Mouse (Mus musculus) heart, embryonic 15.5 days (tissue): Measurements from ENCODE around the gene Plppr3. TPM values are rescaled to one million over a fixed set of nuclear protein-coding genes. Genes with fewer than 3 reads are reported as not detected.

ENCODE experiments used
- ATAC-seq: fragments of 200-750 bp; cut with Nextera tagmentation; replicated peaks from 2 replicates; pipeline ENCODE4 v1.8.0; 2017; ENCODE audit warnings: low read depth, moderate TSS enrichment; ENCODE audit not compliant: insufficient number of reproducible peaks, insufficient read depth, low FRiP score
- H3K27ac ChIP-seq: fragments of 300-500 bp; sonication (generic); 2 replicates; pipeline ENCODE4 v1.5.1; 2015; ENCODE audit warnings: mild to moderate bottlenecking, inconsistent platforms
- H3K27me3 ChIP-seq: fragments of 300-500 bp; sonication (generic); 2 replicates; pipeline ENCODE4 v1.6.1; 2015; ENCODE audit warnings: inconsistent platforms
- H3K36me3 ChIP-seq: fragments of 300-500 bp; sonication (generic); 2 replicates; pipeline ENCODE4 v1.6.1; 2015; ENCODE audit warnings: mild to moderate bottlenecking, inconsistent platforms
- H3K4me1 ChIP-seq: fragments of 300-500 bp; sonication (generic); replicated peaks from 2 replicates; pipeline ENCODE4 v1.6.1; 2015; ENCODE audit warnings: inconsistent platforms
- H3K4me2 ChIP-seq: fragments of 300-500 bp; sonication (generic); 2 replicates; pipeline ENCODE4 v1.6.1; 2015; ENCODE audit warnings: inconsistent platforms, mild to moderate bottlenecking, moderate library complexity
- H3K4me3 ChIP-seq: fragments of 300-500 bp; sonication (generic); 2 replicates; pipeline ENCODE4 v1.5.1; 2015; ENCODE audit warnings: mild to moderate bottlenecking, inconsistent platforms
- H3K9ac ChIP-seq: fragments of 300-500 bp; sonication (generic); 2 replicates; pipeline ENCODE4 v1.6.1; 2015; ENCODE audit warnings: mild to moderate bottlenecking, inconsistent platforms
- H3K9me3 ChIP-seq: fragments of 300-500 bp; sonication (generic); replicated peaks from 2 replicates; pipeline ENCODE4 v1.6.1; 2016; ENCODE audit warnings: inconsistent platforms
- WGBS: fragments of 180-500 bp; shearing (Covaris S2); methylation state at CpG from one replicate; pipeline ENCODE4 v1.1.7; 2015; ENCODE audit warnings: mixed read lengths; 5-methylcytosine and 5-hydroxymethylcytosine counted together
- polyA plus RNA-seq: library from polyadenylated mRNA; unstranded; fragments of >200 nt; fragmentation: Nextera tagmentation; extraction: Ambion mirVana; gene quantifications from 2 replicates; pipeline ENCODE4 v1.2.1, GENCODE M21; 2015

The Plppr3 gene
- polyA plus RNA-seq, 1 experiment from 2014 or later: 8.6 TPM

- no peak overlapping the region for H3K4me3 ChIP-seq
- no peak overlapping the region for H3K9ac ChIP-seq
- H3K36me3 ChIP-seq: no peaks in the 10 kb centered on the region
- no peak overlapping the region for H3K27ac ChIP-seq
- H3K9me3 ChIP-seq: no peaks in the 10 kb centered on the region
- no peak for ATAC-seq
- no peaks in the 10 kb centered on the region for H3K27me3 ChIP-seq
- 62% methylated on average over 7 of the region's 7 CpGs for WGBS
- H3K4me1 ChIP-seq: peaks cover 3% of the 10 kb centered on the region; the same call in 1 of the 2 replicates
- no peak overlapping the region for H3K4me2 ChIP-seq
These were observed 42.2 kb downstream of the Plppr3 start for GRCm38 (mm10) chr10:79832026-79832785.

- H3K4me2 ChIP-seq: no peak overlapping the region
- 79% methylated on average over 3 of the region's 3 CpGs for WGBS
- H3K9me3 ChIP-seq: no peaks in the 10 kb centered on the region
- no peaks in the 10 kb centered on the region for H3K27me3 ChIP-seq
- no peaks in the 10 kb centered on the region for H3K36me3 ChIP-seq
- H3K9ac ChIP-seq: no peak overlapping the region
- no peak for ATAC-seq
- no peak overlapping the region for H3K27ac ChIP-seq
- H3K4me1 ChIP-seq: peaks cover 3% of the 10 kb centered on the region; the same call in 1 of the 2 replicates
- H3K4me3 ChIP-seq: no peak overlapping the region
These were observed 42.9 kb downstream of the Plppr3 start for GRCm38 (mm10) chr10:79831583-79831982.

- ATAC-seq: no peak; the same call in 1 of the 2 replicates
- 38% methylated on average over 6 of the region's 6 CpGs for WGBS
- peak overlapping the region; percentile 8; the same call in 1 of the 2 replicates for H3K4me2 ChIP-seq
- no peaks in the 10 kb centered on the region for H3K9me3 ChIP-seq
- H3K36me3 ChIP-seq: 0 out of 2 replicates have a peak, but pooled peaks cover 4% of the 10 kb centered on the region
- no peaks in the 10 kb centered on the region for H3K27me3 ChIP-seq
- H3K4me1 ChIP-seq: peaks cover 20% of the 10 kb centered on the region
- 0 out of 2 replicates have a peak overlapping the region, but pooled peaks have one; percentile 1 for H3K4me3 ChIP-seq
- H3K9ac ChIP-seq: no peak overlapping the region
- H3K27ac ChIP-seq: peak overlapping the region; percentile 62
These were observed 50.0 kb downstream of the Plppr3 start for GRCm38 (mm10) chr10:79824413-79824812.

- no peak overlapping the region for H3K4me2 ChIP-seq
- 0 out of 2 replicates have a peak, but pooled peaks cover 4% of the 10 kb centered on the region for H3K36me3 ChIP-seq
- no peaks in the 10 kb centered on the region for H3K9me3 ChIP-seq
- H3K4me1 ChIP-seq: peaks cover 20% of the 10 kb centered on the region
- WGBS: 73% methylated on average over 6 of the region's 6 CpGs
- H3K27me3 ChIP-seq: no peaks in the 10 kb centered on the region
- H3K4me3 ChIP-seq: no peak overlapping the region
- no peak overlapping the region for H3K27ac ChIP-seq
- H3K9ac ChIP-seq: no peak overlapping the region
- no peak for ATAC-seq
These were observed 51.4 kb downstream of the Plppr3 start for GRCm38 (mm10) chr10:79823011-79823410.

GRCm38 (mm10) chr10:79822372-79822771 is 52.1 kb downstream of the Plppr3 start:
- Histone ChIP-seq H3K4me1 (peaks cover 20% of the 10 kb centered on the region), H3K36me3 (0 out of 2 replicates have a peak, but pooled peaks cover 4% of the 10 kb centered on the region), H3K4me3 (no peak overlapping the region), H3K9me3 (no peaks in the 10 kb centered on the region), H3K9ac (no peak overlapping the region), H3K27ac (no peak overlapping the region), H3K4me2 (no peak overlapping the region; the same call in 1 of the 2 replicates), H3K27me3 (no peaks in the 10 kb centered on the region)
- 49% methylated on average over 17 of the region's 17 CpGs for WGBS
- no peak for ATAC-seq

- Histone ChIP-seq H3K36me3 (0 out of 2 replicates have a peak, but pooled peaks cover 4% of the 10 kb centered on the region), H3K4me3 (no peak overlapping the region), H3K27me3 (no peaks in the 10 kb centered on the region), H3K27ac (no peak overlapping the region), H3K9ac (no peak overlapping the region), H3K9me3 (no peaks in the 10 kb centered on the region), H3K4me1 (peaks cover 20% of the 10 kb centered on the region), H3K4me2 (no peak overlapping the region)
- no peak for ATAC-seq
- 81% methylated on average over 12 of the region's 12 CpGs for WGBS
These were observed 52.7 kb downstream of the Plppr3 start for GRCm38 (mm10) chr10:79821731-79822130.

- Histone ChIP-seq H3K9me3 (no peaks in the 10 kb centered on the region), H3K4me1 (peaks cover 20% of the 10 kb centered on the region), H3K27ac (no peak within 1 kb of the TSS), H3K36me3 (0 out of 2 replicates have a peak, but pooled peaks cover 4% of the 10 kb centered on the region), H3K4me3 (no peak within 1 kb of the TSS), H3K4me2 (no peak within 1 kb of the TSS), H3K27me3 (no peaks in the 10 kb centered on the region), H3K9ac (no peak within 1 kb of the TSS)
- no peak for ATAC-seq
- WGBS: 68% methylated on average over 11 of the region's 11 CpGs
These were observed 53.7 kb downstream of the Plppr3 start, which contains the start of gene Misp for GRCm38 (mm10) chr10:79820782-79821181. TSS of gene Misp (plus strand) at chr10:79820989.

GRCm38 (mm10) chr10:79820277-79820676 is 54.2 kb downstream of the Plppr3 start:
- H3K9ac ChIP-seq: no peak overlapping the region
- no peak overlapping the region for H3K4me3 ChIP-seq
- 81% methylated on average over 8 of the region's 8 CpGs for WGBS
- H3K4me1 ChIP-seq: peaks cover 20% of the 10 kb centered on the region
- peaks cover 4% of the 10 kb centered on the region; the same call in 1 of the 2 replicates for H3K36me3 ChIP-seq
- no peak overlapping the region for H3K4me2 ChIP-seq
- ATAC-seq: no peak
- no peak overlapping the region for H3K27ac ChIP-seq
- no peaks in the 10 kb centered on the region for H3K9me3 ChIP-seq
- no peaks in the 10 kb centered on the region for H3K27me3 ChIP-seq

GRCm38 (mm10) chr10:79819606-79820005 is 54.8 kb downstream of the Plppr3 start:
- no peaks in the 10 kb centered on the region for H3K27me3 ChIP-seq
- H3K4me1 ChIP-seq: peaks cover 18% of the 10 kb centered on the region
- no peak for ATAC-seq

GRCm38 (mm10) chr10:79818225-79818624 is 56.2 kb downstream of the Plppr3 start:
- 57% methylated on average over 4 of the region's 4 CpGs for WGBS
- Histone ChIP-seq H3K9ac (no peak overlapping the region), H3K27ac (no peak overlapping the region), H3K9me3 (no peaks in the 10 kb centered on the region), H3K4me1 (peaks cover 9% of the 10 kb centered on the region), H3K4me3 (no peak overlapping the region), H3K27me3 (no peaks in the 10 kb centered on the region), H3K36me3 (peaks cover 4% of the 10 kb centered on the region; the same call in 1 of the 2 replicates), H3K4me2 (no peak overlapping the region)
- no peak for ATAC-seq

More at GRCm38 (mm10) chr10:79819606-79820005, 54.8 kb downstream of the Plppr3 start:
- 86% methylated on average over 17 of the region's 17 CpGs for WGBS
- Histone ChIP-seq H3K9me3 (no peaks in the 10 kb centered on the region), H3K27ac (no peak overlapping the region), H3K4me2 (no peak overlapping the region), H3K9ac (no peak overlapping the region), H3K4me3 (no peak overlapping the region), H3K36me3 (peaks cover 4% of the 10 kb centered on the region; the same call in 1 of the 2 replicates)

GRCm38 (mm10) chr10:79817111-79817510 is 57.3 kb downstream of the Plppr3 start:
- WGBS: 65% methylated on average over 2 of the region's 2 CpGs
- no peak for ATAC-seq
- no peaks in the 10 kb centered on the region for H3K27me3 ChIP-seq
- H3K27ac ChIP-seq: no peak overlapping the region
- no peak overlapping the region for H3K9ac ChIP-seq
- no peak overlapping the region for H3K4me2 ChIP-seq
- H3K4me3 ChIP-seq: no peak overlapping the region
- peaks cover 6% of the 10 kb centered on the region; the same call in 1 of the 2 replicates for H3K4me1 ChIP-seq
- H3K36me3 ChIP-seq: peaks cover 4% of the 10 kb centered on the region; the same call in 1 of the 2 replicates
- H3K9me3 ChIP-seq: no peaks in the 10 kb centered on the region
